ENCODE assay signal across 16 mouse cellular contexts in genomic region chr5:32106473-32107140, GRCm38 (mm10). TPM values are rescaled to one million over a fixed set of nuclear protein-coding genes. Genes with fewer than 3 reads are reported as not detected.
DNase-seq lines count a peak whose midpoint lies in the region; TF ChIP-seq lines count a peak whose summit lies in the region.
"Had no signal": no experiment of that assay in that cellular context is flagged by ENCODE, and none has a peak within 500 bp of the region (broad histone marks: within the 10 kb centered on the region; RNA-seq: fewer than 3 reads in every experiment).

No protein-coding gene starts in this region.

- intact Hi-C loops in heart, postnatal 36 days (cut with DNase I) = no loop called here
- intact Hi-C loops in gastrocnemius, postnatal 14 days (cut with DNase I; ENCODE audit: low total_unique reads) = no loop called here

- no peaks in the 10 kb centered on the region for H3K27me3 ChIP-seq in small intestine, adult 2 months (ENCODE audit: control insufficient read depth, insufficient read depth, low read length)
- H3K27me3 ChIP-seq: hindbrain, embryonic 13.5 days had no signal

- DNase-seq in heart, adult 9 months (ENCODE audit: low spot score in 2 of 2) = peak; percentile 39 to 57
- no peak for DNase-seq in heart, postnatal 36 days
- peak; percentile 52 for DNase-seq in gastrocnemius, postnatal 14 days
- DNase-seq in cerebellum, adult 11 months = no peak
- no peak for DNase-seq in layer of hippocampus, postnatal 25 days (ENCODE audit: extremely low spot score in 1 of 2, low spot score in 1 of 2)
- DNase-seq: adrenal gland, postnatal 25 days; B cell, adult 2 months; cerebellum, adult 9-11 months; liver, postnatal 0 days; lung, postnatal 36 days; right cerebral cortex, postnatal 14 days; thymus, postnatal 36 days had no signal

- TF ChIP-seq POLR2A in small intestine, adult 2 months (IDR thresholded peaks at IDR 0.05; ENCODE audit: low read depth, low read length) = no peak

- no peak for TF ChIP-seq CTCF in small intestine, adult 2 months (IDR thresholded peaks at IDR 0.05; ENCODE audit: extremely low read depth, insufficient read length, insufficient replicate concordance, low read depth, low read length)

- H3K27ac ChIP-seq in brown adipose tissue, adult 24 weeks (replicated peaks; ENCODE audit: low read depth, low read length) = peak overlapping the region; percentile 59
- H3K27ac ChIP-seq in small intestine, adult 2 months (ENCODE audit: insufficient read depth, low read depth, low read length) = peak overlapping the region; percentile 42
- H3K27ac ChIP-seq: hindbrain, embryonic 13.5 days; midbrain, embryonic 10.5 days had no signal

- H3K36me3 ChIP-seq in small intestine, adult 2 months (ENCODE audit: control insufficient read depth, insufficient read depth, low read length) = no peaks in the 10 kb centered on the region
- H3K36me3 ChIP-seq: hindbrain, embryonic 13.5 days; midbrain, embryonic 10.5 days had no signal

- no peak overlapping the region for H3K4me3 ChIP-seq in brown adipose tissue, adult 24 weeks (ENCODE audit: insufficient read depth, low read depth, low read length)
- H3K4me3 ChIP-seq in small intestine, adult 2 months (ENCODE audit: low read depth, low read length) = no peak overlapping the region
- H3K4me3 ChIP-seq: hindbrain, embryonic 13.5 days; midbrain, embryonic 10.5 days had no signal

- 64% methylated on average over 5 of the region's 5 CpGs for WGBS in small intestine, adult 2 months

- peaks cover 20% of the 10 kb centered on the region for H3K4me1 ChIP-seq in brown adipose tissue, adult 24 weeks (ENCODE audit: control insufficient read depth, insufficient read depth, insufficient read length, low read length)
- peaks cover 8% of the 10 kb centered on the region; the same call in 1 of the 2 replicates for H3K4me1 ChIP-seq in small intestine, adult 2 months (ENCODE audit: control insufficient read depth, insufficient read depth, insufficient read length, low read length)

RNA-seq across cellular contexts. Expression of gene Fosl2, which starts 29.0 kb away (rescaled TPM):
- 10 to 100 TPM; 28.4 to 35.1 TPM for total RNA-seq in heart, postnatal 36 days (2021)
- polyA plus RNA-seq in brown adipose tissue, adult 24 weeks (2012; ENCODE audit: insufficient read depth, insufficient read length, missing spikeins) = 18.5 and 20.0 TPM in 2 replicates
- total RNA-seq in gastrocnemius, postnatal 14 days (2021) = 10 to 100 TPM; 24.1 to 24.9 TPM
- 34.9 and 116 TPM in 2 replicates for polyA plus RNA-seq in small intestine, adult 2 months (2012; rRNA removed)
- 10 to 100 TPM; 47.6 to 48.4 TPM for total RNA-seq in layer of hippocampus, postnatal 25 days (2021)

Comparison
In these comparisons a context has a peak if more than half of its experiments do, and no peak if none do; other contexts are left out.
1. DNase-seq: peak in heart, adult 9 months (2 of 2) and gastrocnemius, postnatal 14 days (single experiment); none in heart, postnatal 36 days (0 of 2), cerebellum, adult 11 months (single experiment) and layer of hippocampus, postnatal 25 days (0 of 2).